Mouse (Mus musculus): ENCODE data around the gene Lrrc75a. TPM values are rescaled to one million over a fixed set of nuclear protein-coding genes. Genes with fewer than 3 reads are reported as not detected.
"Not testable (repeated sequence)": the region's sequence is repeated elsewhere in the genome, so short reads cannot be mapped to it uniquely, and the experiment has no call there.

Lrrc75a gene
- polyA plus RNA-seq, 1 experiment from 2014 or later = 12.1 TPM

GRCm38 (mm10) chr11:62664250-62664649 is 15.9 kb upstream of the Lrrc75a start:
- Histone ChIP-seq H3K9ac (no peak overlapping the region), H3K9me3 (no peaks in the 10 kb centered on the region), H3K36me3 (replicated peaks) (no peaks in the 10 kb centered on the region), H3K4me2 (no peak overlapping the region), H3K4me3 (no peak overlapping the region), H3K27me3 (replicated peaks) (no peaks in the 10 kb centered on the region), H3K4me1 (no peaks in the 10 kb centered on the region), H3K27ac (no peak overlapping the region)
- WGBS = 90% methylated on average over 6 of the region's 6 CpGs
- ATAC-seq (replicated peaks) = no peak

GRCm38 (mm10) chr11:62660885-62661284 is 12.6 kb upstream of the Lrrc75a start:
- Histone ChIP-seq H3K4me3 (no peak overlapping the region), H3K9me3 (no peaks in the 10 kb centered on the region), H3K36me3 (replicated peaks) (no peaks in the 10 kb centered on the region), H3K27me3 (replicated peaks) (no peaks in the 10 kb centered on the region), H3K4me1 (no peaks in the 10 kb centered on the region), H3K9ac (no peak overlapping the region), H3K27ac (no peak overlapping the region), H3K4me2 (no peak overlapping the region)
- 64% methylated on average over 4 of the region's 4 CpGs for WGBS
- no peak for ATAC-seq (replicated peaks)

GRCm38 (mm10) chr11:62652080-62652479 is 3.8 kb upstream of the Lrrc75a start:
- H3K4me3 ChIP-seq = no peak overlapping the region
- no peak for ATAC-seq (replicated peaks)
- no peaks in the 10 kb centered on the region for H3K27me3 ChIP-seq (replicated peaks)
- H3K4me1 ChIP-seq = peaks cover 16% of the 10 kb centered on the region
- no peak overlapping the region for H3K27ac ChIP-seq
- 96% methylated on average over 3 of the region's 3 CpGs for WGBS
- no peaks in the 10 kb centered on the region for H3K36me3 ChIP-seq (replicated peaks)
- no peak overlapping the region for H3K4me2 ChIP-seq
- no peak overlapping the region for H3K9ac ChIP-seq
- no peaks in the 10 kb centered on the region for H3K9me3 ChIP-seq

- ATAC-seq (replicated peaks) = no peak
- 93% methylated on average over 3 of the region's 3 CpGs for WGBS
These were observed 3.2 kb upstream of the Lrrc75a start for GRCm38 (mm10) chr11:62651563-62651962.

GRCm38 (mm10) chr11:62649803-62650202 is 1.5 kb upstream of the Lrrc75a start:
- peaks cover 38% of the 10 kb centered on the region for H3K4me1 ChIP-seq
- not testable (repeated sequence) for H3K9me3 ChIP-seq; H3K36me3 ChIP-seq (replicated peaks); H3K27ac ChIP-seq; H3K9ac ChIP-seq; H3K4me3 ChIP-seq; H3K27me3 ChIP-seq (replicated peaks); H3K4me2 ChIP-seq; ATAC-seq (replicated peaks)
- WGBS = 84% methylated on average over 4 of the region's 4 CpGs

More at GRCm38 (mm10) chr11:62651563-62651962, 3.2 kb upstream of the Lrrc75a start:
- no peaks in the 10 kb centered on the region for H3K36me3 ChIP-seq (replicated peaks)
- H3K9me3 ChIP-seq = no peaks in the 10 kb centered on the region
- H3K4me2 ChIP-seq = no peak overlapping the region
- no peak overlapping the region for H3K9ac ChIP-seq
- no peak overlapping the region for H3K4me3 ChIP-seq
- peaks cover 21% of the 10 kb centered on the region for H3K4me1 ChIP-seq
- no peak overlapping the region for H3K27ac ChIP-seq
- no peaks in the 10 kb centered on the region for H3K27me3 ChIP-seq (replicated peaks)

GRCm38 (mm10) chr11:62648591-62649391 is 468 bp upstream of the Lrrc75a start, which contains the start of gene Mmgt2:
Gene Mmgt2 (plus strand): TSS chr11:62648664.
- Histone ChIP-seq H3K4me1 (peaks cover 45% of the 10 kb centered on the region), H3K9ac (peak within 1 kb of the TSS; percentile 75), H3K9me3 (no peaks in the 10 kb centered on the region), H3K4me3 (peak within 1 kb of the TSS; percentile 84), H3K4me2 (peak within 1 kb of the TSS; percentile 84), H3K27ac (peak within 1 kb of the TSS; percentile 71), H3K36me3 (replicated peaks) (no peaks in the 10 kb centered on the region), H3K27me3 (replicated peaks) (no peaks in the 10 kb centered on the region)
- under 1% methylated on average over 42 of the region's 53 CpGs for WGBS
- ATAC-seq (replicated peaks) = peak; percentile 84

GRCm38 (mm10) chr11:62646958-62647515 is 1.3 kb downstream of the Lrrc75a start:
- Histone ChIP-seq H3K27ac (peak overlapping the region; percentile 48; the same call in 1 of the 2 replicates), H3K36me3 (replicated peaks) (no peaks in the 10 kb centered on the region), H3K4me1 (peaks cover 53% of the 10 kb centered on the region), H3K4me3 (peak overlapping the region; percentile 84), H3K9me3 (no peaks in the 10 kb centered on the region), H3K27me3 (replicated peaks) (no peaks in the 10 kb centered on the region), H3K9ac (peak overlapping the region; percentile 75; the same call in 1 of the 2 replicates), H3K4me2 (peak overlapping the region; percentile 84)
- WGBS = 56% methylated on average over 7 of the region's 7 CpGs
- ATAC-seq (replicated peaks) = no peak

GRCm38 (mm10) chr11:62646495-62646843 is 1.9 kb downstream of the Lrrc75a start:
- no peaks in the 10 kb centered on the region for H3K9me3 ChIP-seq
- H3K9ac ChIP-seq = peak overlapping the region; percentile 12; the same call in 1 of the 2 replicates
- peak overlapping the region; percentile 84 for H3K4me3 ChIP-seq
- ATAC-seq (replicated peaks) = no peak
- peak overlapping the region; percentile 84 for H3K4me2 ChIP-seq
- H3K27me3 ChIP-seq (replicated peaks) = no peaks in the 10 kb centered on the region
- 27% methylated on average over 4 of the region's 4 CpGs for WGBS
- no peaks in the 10 kb centered on the region for H3K36me3 ChIP-seq (replicated peaks)
- peak overlapping the region; percentile 48 for H3K27ac ChIP-seq
- H3K4me1 ChIP-seq = peaks cover 57% of the 10 kb centered on the region

GRCm38 (mm10) chr11:62645732-62646494 is 2.4 kb downstream of the Lrrc75a start:
- H3K27me3 ChIP-seq (replicated peaks) = no peaks in the 10 kb centered on the region
- no peak for ATAC-seq (replicated peaks)
- peak overlapping the region; percentile 84 for H3K4me3 ChIP-seq
- no peak overlapping the region for H3K9ac ChIP-seq
- H3K36me3 ChIP-seq (replicated peaks) = no peaks in the 10 kb centered on the region
- no peaks in the 10 kb centered on the region for H3K9me3 ChIP-seq
- peak overlapping the region; percentile 84 for H3K4me2 ChIP-seq
- H3K4me1 ChIP-seq = peaks cover 57% of the 10 kb centered on the region
- 34% methylated on average over 8 of the region's 8 CpGs for WGBS
- H3K27ac ChIP-seq = peak overlapping the region; percentile 48; the same call in 1 of the 2 replicates

GRCm38 (mm10) chr11:62645337-62645675 is 3.0 kb downstream of the Lrrc75a start:
- Histone ChIP-seq H3K27ac (no peak overlapping the region), H3K9ac (no peak overlapping the region), H3K36me3 (replicated peaks) (no peaks in the 10 kb centered on the region), H3K27me3 (replicated peaks) (no peaks in the 10 kb centered on the region), H3K4me3 (no peak overlapping the region), H3K4me1 (peaks cover 57% of the 10 kb centered on the region), H3K4me2 (peak overlapping the region; percentile 84), H3K9me3 (no peaks in the 10 kb centered on the region)
- no peak for ATAC-seq (replicated peaks)
- WGBS = 74% methylated on average over 4 of the region's 4 CpGs

GRCm38 (mm10) chr11:62644602-62645336 is 3.6 kb downstream of the Lrrc75a start:
- H3K9me3 ChIP-seq = no peaks in the 10 kb centered on the region
- no peaks in the 10 kb centered on the region for H3K27me3 ChIP-seq (replicated peaks)
- no peak for ATAC-seq (replicated peaks)
- H3K36me3 ChIP-seq (replicated peaks) = no peaks in the 10 kb centered on the region
- peaks cover 57% of the 10 kb centered on the region for H3K4me1 ChIP-seq
- no peak overlapping the region for H3K27ac ChIP-seq
- 78% methylated on average over 5 of the region's 5 CpGs for WGBS
- H3K9ac ChIP-seq = no peak overlapping the region
- H3K4me3 ChIP-seq = no peak overlapping the region
- H3K4me2 ChIP-seq = peak overlapping the region; percentile 84

Data from midbrain, embryonic 15.5 days (tissue).